Mouse (Mus musculus) bone marrow, adult 2 months (tissue): ENCODE measurements around the gene Plcb1.

Experiments
- CTCF ChIP-seq: fragments of 200-500 bp; IDR thresholded peaks from 2 replicates; pipeline ENCODE4 v1.5.1; 2011; ENCODE audit warnings: low read length, control low read depth; ENCODE audit not compliant: control insufficient read depth, insufficient read depth
- POLR2A ChIP-seq: fragments of 200-500 bp; IDR thresholded peaks from 2 replicates; pipeline ENCODE4 v1.6.1; 2011; ENCODE audit warnings: low read depth, mild to moderate bottlenecking, control low read depth, low read length, borderline replicate concordance; ENCODE audit not compliant: control insufficient read depth

DNA sequence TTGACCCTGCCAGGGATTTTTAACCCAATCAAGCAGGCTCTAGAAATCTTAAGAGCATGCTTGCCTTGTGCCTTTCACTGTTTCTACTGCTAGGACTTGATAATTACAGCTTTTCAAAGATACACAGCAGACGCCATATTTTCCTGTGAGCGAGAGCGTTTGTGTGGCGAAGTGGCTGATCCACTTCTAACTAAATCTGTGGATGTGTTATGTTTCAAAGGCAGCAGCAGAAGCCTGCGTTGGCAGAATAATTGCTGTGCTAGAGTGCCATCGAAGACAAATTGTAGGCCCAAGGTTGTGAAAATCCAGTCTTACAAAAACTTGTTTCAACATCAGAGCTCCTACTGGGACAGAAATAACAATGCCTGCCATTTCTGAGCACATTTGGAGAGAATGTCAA, 263.4 kb downstream of the Plcb1 start:
- TF ChIP-seq POLR2A: no peak
- no peak for TF ChIP-seq CTCF
